Mouse (Mus musculus) CD4-positive, CD25-positive, alpha-beta regulatory T cell, adult 4 months (primary cell): ENCODE measurements around the gene Taf10. TPM values are rescaled to one million over a fixed set of nuclear protein-coding genes. Genes with fewer than 3 reads are reported as not detected.
"Not testable (repeated sequence)": the region's sequence is repeated elsewhere in the genome, so short reads cannot be mapped to it uniquely, and the experiment has no call there.

Experiments used
- ATAC-seq: one replicate; pipeline ENCODE4 v1.8.0; 2017
- polyA plus RNA-seq, 2 experiments: library from polyadenylated mRNA; unstranded; fragments of 100-300 nt; shearing (Covaris generic); gene quantifications; one replicate each; pipeline ENCODE4 v1.2.1; 2017

Gene Taf10
- polyA plus RNA-seq, 2 experiments from 2014 or later: 8.0 to 18.7 TPM

DNA sequence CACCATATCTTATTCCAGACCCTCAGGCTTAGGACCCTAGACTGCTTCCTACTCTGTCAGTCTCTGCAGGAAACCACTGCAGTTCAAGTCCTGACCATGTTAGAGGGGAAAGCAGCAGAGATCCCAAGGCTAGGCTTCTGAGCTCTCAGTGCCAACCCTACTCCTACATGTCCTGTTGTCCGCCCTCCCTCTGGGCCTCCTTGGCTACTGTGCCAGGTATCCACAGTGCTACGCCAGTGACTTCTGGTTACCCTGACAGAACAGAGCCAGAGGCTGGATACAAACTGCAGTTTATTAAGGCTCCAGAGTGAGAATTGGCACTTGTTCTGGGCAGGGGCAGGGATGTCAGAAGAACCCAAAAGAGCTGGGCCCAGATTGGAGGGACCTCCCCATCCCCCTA is 8.6 kb upstream of the Taf10 start:
- ATAC-seq: no peak

DNA sequence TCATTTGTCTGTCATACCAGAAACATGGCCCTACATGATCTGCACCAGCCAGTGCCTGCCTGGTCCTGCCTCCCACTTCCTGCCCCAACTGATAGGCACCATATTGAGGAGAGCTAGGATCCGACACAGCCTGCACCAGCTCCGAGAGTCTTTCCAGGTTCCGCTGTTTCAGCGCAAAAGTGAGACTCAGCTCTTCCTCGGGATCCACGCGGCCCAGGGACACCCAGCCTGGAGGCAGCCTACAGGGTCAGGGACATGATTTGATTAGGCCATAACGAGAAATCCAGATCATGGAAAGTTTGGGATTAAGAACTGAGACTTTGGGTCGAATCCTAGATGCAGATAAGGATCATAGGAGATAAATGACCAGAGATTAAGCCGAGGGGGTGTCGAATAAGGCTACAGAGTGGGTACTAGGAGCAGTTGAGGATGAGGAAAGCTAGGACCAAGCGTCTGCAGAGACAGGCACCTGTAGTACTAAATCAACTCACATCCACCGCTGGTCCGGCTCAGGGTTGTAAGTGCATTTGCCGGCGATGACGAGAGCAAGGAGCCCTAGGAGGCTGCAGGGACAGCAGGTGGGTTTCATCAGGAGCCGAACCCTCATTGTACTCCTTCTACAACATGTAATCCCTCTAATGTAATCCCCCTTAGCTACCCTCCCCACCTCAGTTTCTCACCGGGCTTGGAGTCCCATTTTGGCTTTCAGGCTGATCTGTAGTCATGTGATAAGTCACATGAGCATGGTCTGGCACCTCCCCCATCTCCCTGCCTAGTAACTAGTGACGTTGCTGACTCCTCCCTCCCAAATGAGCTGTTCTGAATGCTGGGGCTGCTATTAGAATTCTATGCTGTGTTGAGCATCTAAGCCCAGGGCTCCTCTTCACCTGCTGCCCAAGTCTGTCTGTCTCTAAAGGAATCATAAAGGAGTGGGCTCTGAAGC is 7.6 kb upstream of the Taf10 start, which contains the start of gene Tpp1:
TSS of gene Tpp1 (minus strand) at position 745 of the 943 bp plus-strand sequence.
- ATAC-seq: peak; percentile 100

DNA sequence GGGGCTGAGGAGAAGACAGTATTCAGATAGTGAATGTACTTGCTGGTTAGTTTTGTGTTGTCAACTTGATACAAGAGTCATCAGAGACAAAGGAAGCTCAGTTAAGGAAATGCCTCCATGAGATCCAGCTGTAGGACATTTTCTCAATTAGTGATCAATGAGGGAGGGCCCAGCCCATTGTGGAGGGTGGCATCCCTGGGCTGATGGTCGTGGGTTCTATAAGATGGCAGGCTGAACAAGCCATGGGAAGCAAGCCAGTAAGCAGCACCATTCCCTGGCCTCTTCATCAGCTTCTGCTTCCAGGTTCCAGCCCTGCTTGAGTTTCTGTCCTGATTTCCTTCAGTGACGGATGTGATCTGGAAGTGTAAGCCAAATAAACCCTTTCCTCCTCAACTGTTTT is 3.6 kb upstream of the Taf10 start:
- no peak for ATAC-seq

DNA sequence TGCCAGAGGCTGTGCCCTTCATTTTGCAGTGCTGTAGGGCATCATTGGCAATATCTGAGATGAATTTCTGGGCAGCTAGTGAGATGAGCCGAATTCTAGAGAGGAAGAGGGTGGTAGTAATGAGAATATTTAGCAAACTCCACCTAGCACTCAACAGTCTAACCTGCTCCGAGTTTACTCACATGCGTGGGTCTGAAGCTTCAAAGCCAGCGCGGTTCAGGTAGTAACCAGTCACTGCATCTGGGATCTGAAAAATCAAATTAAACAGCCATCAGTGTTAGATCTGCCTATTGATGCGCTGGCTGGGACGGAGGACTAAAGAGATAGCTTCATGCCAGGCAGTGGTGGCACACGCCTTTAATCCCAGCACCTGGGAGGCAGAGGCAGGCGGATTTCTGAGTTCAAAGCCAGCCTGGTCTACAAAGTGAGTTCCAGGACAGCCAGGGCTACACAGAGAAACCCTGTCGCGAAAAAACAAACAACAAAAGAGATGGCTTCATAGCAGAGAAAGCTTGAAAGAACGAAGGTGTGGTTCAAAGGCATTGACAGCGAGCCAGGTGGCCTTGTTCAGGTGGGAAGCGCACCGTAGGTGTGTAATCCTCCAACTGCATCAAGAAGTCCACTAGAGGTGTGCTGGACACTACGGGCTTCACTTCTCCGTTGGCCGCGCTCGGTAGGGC is 775 bp downstream of the Taf10 start:
- not testable (repeated sequence) for ATAC-seq

DNA sequence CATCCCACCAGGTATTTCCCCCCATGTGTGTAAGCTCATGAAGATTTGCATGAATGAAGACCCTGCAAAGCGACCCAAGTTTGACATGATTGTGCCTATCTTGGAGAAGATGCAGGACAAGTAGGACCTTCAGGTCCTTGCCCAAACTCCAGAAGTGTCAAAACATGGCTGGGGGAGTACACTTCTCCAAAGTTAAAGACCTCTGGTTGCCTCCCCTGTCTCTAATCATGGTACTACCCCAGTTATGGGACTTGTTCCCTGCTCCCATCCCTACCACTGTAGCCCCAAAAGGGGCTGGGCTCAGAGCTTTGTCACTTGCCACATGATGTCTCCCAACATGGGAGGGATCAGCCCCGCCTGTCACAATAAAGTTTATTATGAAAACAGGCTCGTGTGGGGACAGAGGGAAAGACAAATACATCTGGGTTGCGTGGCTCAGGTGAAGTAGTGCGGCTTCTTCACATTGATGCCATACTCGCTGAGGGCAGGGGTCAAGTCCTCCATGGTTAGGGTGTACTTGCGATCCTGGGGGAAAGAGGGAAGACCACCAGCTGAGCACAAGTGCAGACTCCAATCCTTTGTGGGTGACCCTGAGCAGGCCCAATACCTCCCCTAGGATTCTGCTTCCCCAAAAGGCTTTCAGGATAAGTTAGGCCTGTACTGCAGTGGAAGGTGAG is 1.5 kb downstream of the Taf10 start:
- ATAC-seq: not testable (repeated sequence)

DNA sequence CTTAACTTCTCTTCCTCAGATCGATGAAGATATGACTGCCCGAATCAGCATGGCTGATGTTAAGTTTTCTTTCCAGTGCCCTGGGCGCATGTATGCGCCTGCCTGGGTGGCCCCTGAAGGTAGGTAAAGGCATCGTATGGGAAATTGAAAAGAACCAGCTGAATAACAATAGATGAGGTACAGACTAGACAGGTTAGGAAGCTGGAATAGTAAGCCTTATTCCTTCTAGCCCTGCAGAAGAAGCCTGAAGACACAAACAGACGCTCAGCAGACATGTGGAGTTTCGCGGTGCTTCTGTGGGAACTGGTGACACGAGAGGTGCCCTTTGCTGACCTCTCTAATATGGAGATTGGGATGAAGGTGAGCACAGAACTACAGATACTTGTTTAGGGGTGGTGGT is 2.2 kb downstream of the Taf10 start:
- no peak for ATAC-seq

DNA sequence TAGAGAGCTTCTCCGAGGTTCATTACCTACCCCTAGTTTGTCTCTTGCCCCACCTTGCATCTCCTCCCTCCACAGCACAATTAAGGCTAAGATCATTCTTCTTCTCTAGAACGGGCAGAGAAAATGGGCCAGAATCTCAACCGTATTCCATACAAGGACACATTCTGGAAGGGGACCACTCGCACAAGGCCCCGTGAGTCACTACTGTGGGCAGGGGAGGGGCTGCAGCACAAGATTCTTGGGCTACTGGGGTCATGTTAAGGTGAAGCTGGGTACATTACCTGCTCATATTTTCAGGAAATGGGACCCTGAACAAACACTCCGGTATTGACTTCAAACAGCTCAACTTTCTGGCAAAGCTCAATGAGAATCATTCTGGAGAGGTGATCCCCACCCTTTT is 3.3 kb downstream of the Taf10 start:
- ATAC-seq: no peak

DNA sequence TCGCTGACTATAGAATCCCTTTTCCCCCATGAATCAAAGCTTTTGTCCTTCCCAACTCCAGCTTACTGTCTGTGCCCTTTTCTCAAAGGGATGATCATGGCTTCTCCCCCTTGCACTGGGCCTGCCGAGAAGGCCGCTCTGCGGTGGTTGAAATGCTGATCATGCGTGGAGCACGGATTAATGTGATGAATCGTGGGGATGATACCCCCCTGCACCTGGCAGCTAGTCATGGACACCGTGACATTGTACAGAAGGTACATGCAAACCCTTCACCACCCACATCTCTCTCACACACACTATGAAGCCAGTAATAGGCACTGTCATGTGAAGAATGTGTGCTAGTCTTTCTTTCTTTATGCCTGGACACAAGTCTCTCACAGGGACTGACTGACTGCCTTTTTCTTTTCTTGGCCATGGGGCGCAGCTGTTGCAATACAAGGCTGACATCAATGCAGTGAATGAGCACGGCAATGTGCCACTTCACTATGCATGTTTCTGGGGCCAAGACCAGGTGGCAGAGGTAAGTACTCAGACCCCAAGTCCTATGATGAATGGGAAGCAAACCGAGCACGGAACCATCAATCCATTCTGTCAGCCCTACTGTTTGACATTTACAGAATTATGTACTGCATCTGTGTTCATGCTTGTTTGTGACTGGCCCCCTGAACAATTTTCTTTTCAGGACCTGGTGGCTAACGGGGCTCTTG is 3.9 kb downstream of the Taf10 start:
- ATAC-seq: no peak

DNA sequence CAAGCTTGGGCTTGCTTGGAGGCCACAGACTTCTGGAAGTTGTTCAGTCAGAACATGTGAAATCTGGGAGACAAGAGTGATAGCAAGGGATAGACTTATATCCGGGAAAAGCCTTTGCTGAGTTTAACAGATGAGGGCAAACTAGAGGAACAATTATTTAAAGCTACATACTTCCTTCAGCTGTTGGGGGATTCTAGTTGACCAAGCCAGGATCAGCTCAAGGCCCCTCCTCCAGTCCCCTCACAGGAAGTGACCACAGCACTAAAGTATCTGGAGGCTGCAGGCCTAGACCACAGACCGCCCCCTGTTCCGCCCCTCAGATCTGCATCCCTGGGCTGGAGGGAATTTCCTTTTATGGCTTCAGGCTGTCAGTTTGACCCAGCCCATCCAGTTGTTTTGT is 5.2 kb downstream of the Taf10 start:
- no peak for ATAC-seq

DNA sequence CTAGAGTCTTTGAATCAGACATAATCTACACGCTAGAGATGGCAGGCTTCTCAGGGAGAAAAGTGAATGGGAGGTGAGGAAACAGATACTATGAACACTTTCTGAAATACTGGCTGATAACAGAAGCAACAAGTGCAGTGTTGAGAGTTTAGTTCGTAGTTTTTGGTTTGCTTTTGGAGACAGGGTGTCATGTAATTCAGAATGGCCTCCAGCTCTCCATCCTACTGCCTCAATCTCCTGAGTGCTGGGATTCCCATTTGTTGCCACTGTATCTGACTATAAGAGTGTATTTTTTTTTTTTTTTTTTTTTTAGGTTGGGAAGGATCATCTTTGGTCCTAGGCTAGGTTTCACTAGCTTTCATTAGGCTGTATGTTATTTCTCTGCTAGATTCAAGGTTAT is 5.9 kb downstream of the Taf10 start:
- no peak for ATAC-seq

DNA sequence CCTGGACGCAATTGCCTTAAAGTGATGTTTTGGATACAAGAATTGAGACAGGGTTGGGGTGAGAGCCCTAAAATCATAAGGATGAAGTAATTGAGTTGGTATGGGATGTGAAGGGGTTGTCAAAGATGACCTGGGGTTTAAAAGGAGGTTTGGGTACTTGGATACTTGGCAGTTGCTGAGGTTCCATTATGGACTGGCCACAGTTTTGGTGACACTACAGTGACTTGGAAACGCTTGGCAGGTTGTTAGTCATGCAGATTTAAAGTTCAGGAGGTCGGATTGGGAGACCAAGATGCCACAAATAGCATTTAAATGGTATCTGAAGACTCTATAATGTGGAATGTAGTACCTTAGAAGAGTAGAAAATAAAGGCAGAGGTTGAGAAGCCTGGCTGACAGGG is 6.5 kb downstream of the Taf10 start:
- no peak for ATAC-seq

DNA sequence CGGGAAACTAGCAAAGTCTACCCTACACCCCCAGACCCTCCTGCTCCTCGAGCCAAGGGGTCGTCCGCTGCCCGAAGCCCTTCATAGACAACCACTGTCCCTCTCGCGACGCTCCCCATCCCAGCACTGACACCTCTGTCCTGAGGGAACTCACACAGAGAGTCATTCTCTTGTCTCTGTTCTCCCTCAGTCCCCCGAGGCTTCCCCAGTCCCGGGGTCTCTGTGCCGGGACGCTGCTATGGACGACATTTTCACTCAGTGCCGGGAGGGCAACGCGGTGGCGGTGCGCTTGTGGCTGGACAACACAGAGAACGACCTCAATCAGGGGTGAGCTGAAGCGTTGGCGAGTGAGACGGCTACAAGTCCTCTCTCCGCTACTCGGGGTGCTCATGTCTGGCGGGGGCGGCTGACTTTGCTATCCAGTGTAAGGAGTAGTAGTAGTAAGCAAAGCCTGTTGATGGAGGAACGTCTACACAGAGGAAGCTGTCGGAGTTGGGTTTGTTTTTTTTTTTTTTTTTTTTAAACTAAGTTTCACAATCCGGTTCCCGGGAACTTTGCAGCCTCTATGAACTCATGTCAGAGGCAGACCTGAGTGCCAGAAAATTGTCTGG is 7.1 kb downstream of the Taf10 start, which contains the start of gene Rrp8:
TSS of gene Rrp8 (minus strand) at position 475 of the 611 bp plus-strand sequence.
- ATAC-seq: peak; percentile 37

DNA sequence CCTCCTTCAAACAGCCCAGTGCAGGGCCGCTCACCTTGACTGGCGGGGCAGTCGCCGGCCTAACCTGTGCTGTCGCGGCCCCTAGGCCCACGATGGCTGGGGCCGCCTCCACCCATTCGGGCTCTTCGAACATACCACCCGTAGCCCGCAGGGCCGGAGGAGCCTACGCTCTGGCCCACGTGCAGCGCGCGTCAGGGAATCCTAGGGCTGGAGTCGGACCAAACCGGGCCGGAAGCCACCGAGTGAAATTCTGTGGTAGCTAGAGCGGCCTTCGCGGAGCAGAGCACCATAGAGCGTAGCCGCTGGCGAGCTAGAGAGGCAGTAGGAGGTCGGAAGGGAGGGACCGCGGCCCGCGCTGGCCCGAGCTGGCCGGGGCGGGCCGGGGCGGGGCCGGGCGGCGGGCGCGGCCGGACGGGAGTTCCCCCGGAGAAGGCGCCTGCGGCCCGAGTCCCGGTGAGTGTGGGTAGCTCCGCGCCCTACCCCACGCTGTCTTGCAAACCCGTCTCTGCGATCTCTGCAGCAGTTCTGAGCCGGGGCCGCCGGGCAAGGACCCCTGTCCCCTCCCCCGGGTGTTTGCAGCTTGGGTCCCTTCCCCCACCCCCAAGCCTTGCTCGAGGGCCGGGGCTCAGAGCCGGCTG is 7.8 kb downstream of the Taf10 start, which contains the start of gene Ilk:
TSS of gene Ilk (plus strand) at position 329 of the 638 bp plus-strand sequence.
- peak; percentile 86 for ATAC-seq

DNA sequence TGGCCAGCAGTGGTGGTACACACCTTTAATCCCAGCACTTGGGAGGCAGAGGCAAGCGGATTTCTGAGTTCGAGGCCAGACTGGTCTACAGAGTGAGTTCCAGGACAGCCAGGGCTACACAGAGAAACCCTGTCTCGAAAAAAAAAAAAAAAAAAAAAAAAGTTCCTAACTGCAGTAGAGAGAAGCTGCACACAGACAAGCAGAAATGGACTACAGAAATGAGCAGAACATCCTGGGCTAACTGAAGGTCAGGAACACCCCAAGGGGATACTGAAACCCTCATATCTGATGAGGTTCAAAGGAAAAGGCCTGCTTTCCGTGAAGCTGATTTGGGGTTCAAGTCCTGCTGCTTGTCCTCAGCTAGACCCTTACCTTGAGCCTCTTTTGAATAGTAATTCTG is 8.7 kb downstream of the Taf10 start:
- ATAC-seq: not testable (repeated sequence)

DNA sequence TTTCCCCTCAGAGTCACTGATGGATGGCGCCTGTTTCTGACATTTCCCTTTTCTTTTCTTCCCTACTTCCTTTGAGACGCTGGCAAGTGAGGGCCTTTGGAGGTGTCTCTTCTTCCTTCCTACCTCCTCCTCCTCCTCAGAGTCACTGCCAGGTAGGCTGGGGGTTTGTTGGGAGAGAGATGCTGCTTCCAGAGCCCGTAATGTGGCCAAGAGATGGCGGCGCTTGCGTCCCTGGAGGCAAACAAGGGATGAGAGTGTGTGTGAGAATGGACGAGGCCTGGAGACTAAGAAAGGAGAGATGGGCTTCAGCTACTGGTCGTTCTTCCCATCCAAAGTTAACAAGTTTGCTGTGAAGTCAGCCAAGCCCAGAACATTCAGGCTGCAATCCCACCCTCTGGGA is 9.3 kb downstream of the Taf10 start:
- ATAC-seq: no peak

DNA sequence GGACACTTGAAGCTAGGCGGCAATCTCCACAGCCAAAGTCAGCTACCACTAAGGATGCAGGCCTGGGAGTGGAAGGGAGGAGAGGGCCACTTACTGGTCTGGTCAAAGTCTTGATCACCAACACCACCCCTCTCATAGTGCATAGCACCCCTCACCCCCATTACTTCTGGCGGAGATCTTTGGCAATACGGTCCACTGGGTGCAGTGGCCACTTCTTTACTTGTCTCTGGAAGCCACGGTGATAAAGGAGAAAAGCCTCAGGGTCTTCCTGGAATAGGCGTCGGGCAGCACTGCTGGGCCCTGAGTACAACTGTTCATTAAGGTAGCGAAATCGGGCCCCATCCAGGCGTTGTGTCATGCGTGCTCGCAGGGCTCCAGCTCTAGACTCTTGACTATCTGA is 10.3 kb downstream of the Taf10 start:
- no peak for ATAC-seq

DNA sequence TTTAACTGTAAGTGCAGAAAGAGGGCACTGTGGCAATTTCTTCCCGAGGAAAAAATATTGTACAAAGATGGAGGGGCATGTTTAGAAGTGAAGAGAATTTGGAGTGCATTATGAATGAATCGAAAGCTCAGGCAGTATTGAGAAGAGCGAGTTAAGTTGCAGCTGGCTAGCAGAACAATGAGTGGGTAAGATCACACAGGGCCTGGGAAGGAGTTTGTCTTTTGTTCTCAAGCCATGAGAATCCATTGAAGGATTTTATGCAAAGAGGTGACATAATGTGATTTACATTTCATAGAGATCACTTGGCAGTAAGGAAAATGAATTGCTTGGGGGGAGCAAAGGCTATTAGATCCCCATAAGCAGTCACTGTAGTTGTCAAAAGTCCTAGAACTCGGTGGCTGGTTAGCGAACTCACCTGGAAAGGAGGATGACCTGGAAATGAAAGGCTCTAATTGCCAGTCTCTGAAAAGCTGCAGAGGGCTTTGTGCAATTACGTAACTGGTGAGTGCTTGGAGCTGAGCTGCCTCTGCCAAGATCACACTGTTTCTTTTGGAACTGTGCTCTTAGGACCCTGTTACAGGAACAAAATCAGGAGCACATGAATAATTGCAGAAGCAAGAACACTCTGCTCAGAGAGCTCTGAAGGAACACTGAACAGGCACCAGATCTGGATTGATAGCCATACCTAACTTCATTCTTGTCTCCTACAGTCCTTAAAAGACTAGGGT is 15.3 kb downstream of the Taf10 start:
- ATAC-seq: no peak

DNA sequence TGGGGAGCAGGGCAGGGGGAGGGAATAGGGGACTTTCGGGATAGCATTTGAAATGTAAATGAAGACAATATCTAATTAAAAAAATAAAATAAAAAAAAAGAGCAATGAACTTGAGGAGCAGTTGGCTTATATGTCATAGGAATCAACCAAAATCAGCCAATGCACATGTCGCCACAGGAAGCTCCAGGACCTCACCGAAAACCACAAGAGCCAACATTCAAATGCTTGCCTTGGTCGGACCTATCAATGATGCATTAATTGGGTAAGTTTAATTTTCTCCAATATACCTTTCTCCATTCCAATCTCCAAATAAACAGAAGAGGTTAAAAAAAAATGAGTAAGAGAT is 17.2 kb downstream of the Taf10 start:
- ATAC-seq: no peak

DNA sequence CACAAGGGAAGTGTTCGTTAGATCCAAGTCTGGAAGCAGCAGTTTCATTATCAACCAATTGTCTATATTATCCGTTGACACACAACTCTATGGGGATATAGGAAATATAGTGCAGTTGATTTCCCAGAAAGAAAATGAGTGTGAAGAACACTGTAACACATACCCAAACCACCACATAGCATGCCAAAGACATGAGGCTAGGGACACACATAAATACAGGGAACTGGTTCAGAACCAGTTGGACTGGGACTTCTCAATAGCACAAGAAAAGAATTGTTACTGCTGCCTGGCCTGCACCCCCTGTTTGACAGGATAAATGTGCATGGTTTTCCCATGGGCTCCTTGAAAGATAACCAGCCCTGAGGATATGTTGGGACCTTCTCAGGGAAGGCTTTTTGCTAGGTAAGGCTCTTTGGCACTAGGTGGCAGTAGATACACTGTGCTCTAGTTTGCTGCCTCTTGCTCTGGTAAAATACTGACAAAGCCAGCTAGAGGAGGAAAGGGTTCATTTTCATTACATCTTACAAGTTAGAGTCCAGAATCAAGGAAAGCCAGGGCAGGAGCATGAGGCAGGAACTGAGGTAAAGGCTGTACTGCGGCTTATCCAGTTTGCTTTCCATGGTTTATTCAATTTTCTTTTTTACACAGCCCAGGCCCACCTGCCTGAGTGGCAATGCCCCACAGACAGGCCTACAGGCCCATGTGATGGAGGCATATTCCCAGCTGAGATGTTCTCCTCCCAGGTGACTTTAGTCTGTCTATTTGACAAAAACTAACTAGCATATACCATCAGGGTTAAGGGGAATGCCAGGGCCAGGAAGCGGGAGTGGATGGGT is 17.8 kb downstream of the Taf10 start:
- peak; percentile 97 for ATAC-seq

DNA sequence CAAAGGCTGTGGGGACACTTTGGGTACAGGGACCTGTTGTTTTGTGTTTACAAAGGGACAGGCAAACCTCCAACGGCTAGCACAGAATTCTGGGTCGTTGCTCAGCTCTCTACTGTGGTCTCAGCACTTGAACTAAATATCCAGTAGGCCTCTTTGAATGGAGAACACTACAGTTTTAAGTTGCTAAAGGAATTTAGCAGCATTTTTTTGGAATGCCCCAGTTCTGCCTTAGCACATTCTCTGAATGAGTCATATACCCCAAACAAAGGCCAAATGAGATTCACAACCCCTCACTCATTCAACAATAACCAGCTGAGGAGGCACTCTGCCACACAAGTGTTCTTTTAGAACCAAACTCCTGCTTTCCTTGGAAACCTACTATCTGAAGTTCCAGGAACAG is 22.2 kb downstream of the Taf10 start:
- ATAC-seq: no peak
